Mouse (Mus musculus) testis, postnatal 10 days (tissue): ENCODE data around the gene Camkk2.

Experiments
- DNase-seq: peaks from one replicate; pipeline ENCODE4 v3.0.0; 2021; ENCODE audit warnings: low spot score

Gene Camkk2

GRCm38 (mm10) chr5:122736761-122737160 lies 42.4 kb downstream of the Camkk2 start:
- DNase-seq = no peak

- DNase-seq = no peak
Observed at GRCm38 (mm10) chr5:122735853-122736252, 43.4 kb downstream of the Camkk2 start.

DNA sequence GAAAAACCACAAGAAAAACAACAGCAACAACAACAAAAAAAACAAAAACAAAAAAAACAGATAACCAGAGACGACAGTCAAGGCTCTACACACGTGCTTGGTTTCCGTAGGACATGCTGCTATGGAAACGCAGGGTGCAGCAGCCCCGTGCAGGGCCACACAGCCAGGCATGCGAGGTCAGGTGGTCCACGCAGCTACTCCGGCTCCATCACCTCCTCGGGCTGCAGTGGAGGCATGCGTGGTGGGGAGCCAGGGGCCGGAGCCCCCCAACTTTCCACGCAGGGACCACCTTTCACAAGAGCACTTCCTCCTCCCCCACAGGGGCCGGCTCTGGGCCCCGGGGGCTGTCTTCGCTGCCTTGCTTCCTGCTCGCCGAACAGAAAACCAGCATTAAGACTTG lies 45.3 kb downstream of the Camkk2 start:
- DNase-seq = no peak

DNA sequence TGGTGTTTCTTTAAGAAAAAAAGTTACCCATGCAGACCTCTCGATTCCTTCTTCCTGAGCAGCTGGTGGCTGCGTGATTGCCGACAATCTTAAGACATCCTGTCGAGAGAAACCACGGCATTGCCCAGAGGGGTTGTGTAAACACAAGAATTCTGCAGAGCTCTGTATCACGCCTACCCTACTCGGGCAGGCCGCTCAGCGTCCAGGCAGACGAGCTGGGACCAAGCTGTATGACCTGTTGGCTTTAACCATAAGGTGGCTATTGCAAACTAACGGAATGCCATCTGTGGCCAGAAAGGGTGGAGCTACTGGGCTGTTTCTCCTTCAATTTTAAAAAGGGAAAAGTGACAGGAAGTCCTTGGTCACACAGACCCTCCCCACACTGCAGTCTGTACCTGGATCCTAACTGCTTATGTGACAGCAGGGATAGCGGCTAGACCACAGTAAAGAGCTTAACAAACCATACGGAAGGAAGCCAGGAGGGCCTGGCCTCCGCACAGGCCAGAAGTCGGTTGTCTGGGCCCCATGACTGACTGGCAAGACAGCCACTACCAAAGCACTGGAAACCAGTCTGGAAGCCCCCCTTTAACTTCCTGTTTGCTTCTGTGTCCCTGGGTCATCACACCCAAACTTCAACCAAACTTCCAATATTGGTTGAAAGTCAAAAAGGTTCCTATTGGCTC lies 47.1 kb downstream of the Camkk2 start:
- no peak for DNase-seq

DNA sequence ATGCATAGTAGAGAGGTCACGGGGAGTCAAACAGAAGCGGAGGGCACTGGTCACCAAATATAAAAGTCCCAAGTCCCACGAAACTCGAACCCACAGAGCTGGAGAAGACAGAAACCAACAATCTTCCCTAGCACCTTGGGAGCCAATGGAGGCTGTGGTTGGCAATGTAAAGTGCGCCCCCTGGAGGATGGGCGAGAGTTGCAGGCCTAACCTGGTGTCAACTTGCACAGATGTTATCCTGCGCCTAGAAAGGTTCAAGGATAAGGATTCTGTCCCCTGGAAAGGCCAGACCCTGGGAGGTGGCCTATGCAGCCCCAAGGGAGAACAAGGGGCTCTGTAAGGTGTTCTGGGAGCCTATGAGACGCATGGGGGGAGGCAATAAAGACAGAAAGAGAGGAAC lies 47.9 kb downstream of the Camkk2 start:
- peak; percentile 79 for DNase-seq

DNA sequence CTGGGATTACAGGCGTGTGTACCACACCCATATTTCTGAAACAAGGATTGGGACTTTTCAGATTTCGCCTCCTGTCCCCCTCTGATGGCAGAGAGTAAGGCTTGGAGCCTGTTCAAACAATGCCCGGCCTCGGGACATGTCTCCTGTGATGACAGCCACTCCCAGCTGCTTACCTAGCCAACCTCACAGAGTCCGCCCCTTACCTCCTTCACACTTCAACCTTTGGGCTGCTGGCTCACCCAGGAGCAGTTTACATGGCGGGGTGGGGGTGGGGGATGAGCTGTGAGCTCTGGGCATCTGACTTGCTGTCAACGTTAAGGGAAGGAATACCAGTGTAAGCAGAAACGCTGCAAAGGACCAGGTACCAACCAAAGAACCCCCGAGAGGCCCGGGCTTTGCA lies 48.4 kb downstream of the Camkk2 start:
- no peak for DNase-seq

GRCm38 (mm10) chr5:122727096-122727495 lies 52.1 kb downstream of the Camkk2 start:
- DNase-seq = no peak

GRCm38 (mm10) chr5:122726595-122726994 lies 52.6 kb downstream of the Camkk2 start:
- no peak for DNase-seq

DNA sequence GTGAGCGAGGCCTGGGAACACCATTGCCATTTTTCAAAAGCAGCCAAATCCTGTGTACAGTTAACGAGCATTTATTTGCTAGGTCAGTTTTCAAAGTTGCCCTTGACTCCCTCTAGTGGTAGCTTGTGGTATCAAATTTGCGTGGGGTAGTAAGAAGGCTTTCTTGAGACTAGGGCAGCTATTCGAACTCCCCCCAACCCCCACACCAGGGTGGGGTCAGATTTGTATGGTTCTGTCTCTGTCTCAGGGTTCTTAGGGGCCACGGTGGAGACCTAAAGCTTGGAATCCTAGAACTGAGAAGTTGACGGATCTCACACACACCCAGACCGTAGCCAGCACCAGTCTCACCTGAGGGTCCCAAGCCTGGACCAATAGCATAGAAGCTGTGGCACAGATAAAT lies 53.1 kb downstream of the Camkk2 start:
- DNase-seq = peak; percentile 78

DNA sequence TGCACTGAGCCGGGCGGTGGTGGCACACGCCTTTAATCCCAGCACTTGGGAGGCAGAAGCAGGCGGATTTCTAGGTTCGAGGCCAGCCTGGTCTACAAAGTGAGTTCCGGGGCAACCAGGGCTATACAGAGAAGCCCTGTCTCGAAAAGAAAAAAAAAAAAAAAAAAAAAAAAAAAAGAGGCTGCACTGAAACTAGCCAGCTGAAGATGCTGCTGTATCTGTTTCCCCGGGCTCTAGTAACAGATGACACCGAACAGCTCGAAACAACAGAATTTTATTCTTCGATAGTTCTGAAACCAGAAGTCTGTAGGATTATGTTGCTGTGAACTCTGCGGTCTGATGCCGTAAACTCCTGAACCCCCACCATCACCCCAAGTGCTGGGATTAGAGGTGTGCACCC lies 53.8 kb downstream of the Camkk2 start:
- no peak for DNase-seq

DNA sequence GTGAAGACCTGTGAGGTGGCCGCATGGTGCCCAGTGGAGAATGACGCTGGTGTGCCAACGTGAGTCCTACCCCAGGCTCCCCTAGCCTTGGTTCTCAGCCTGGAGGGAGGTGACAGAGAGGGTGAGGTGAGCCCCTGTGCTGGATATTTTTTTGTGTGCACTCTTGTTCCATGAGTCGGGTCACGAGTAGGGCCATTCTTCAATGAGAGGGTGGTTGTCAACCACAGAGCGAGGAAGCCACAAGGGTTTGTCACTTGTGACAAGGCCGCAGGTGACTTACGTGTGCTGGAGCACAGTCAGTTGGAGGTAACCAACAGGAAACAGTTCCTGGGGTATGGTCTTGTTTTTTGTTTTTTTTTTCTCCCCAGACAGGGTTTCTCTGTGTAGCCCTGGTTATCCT lies 60.0 kb downstream of the Camkk2 start:
- DNase-seq = no peak

- no peak for DNase-seq
Observed at GRCm38 (mm10) chr5:122718400-122718799, 60.8 kb downstream of the Camkk2 start.

DNA sequence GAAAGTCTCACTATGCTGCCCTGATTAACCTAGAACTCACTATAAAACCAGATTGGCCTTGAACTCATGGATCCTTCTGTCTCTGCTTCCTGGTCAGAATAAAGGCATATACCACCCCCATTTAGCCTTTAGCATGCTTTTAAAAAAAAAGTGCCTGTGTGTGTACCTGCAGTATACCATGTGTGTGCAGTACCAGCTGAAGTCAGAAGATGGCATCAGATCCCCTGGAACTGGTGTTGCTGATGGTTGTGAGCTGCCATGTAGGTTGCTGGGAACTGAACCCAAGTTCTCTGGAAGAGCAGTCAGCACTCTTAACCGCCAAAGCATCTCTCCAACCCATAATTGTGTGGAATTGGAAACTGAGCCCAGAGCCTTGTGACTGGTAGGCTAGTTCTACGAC lies 62.4 kb downstream of the Camkk2 start:
- no peak for DNase-seq

DNA sequence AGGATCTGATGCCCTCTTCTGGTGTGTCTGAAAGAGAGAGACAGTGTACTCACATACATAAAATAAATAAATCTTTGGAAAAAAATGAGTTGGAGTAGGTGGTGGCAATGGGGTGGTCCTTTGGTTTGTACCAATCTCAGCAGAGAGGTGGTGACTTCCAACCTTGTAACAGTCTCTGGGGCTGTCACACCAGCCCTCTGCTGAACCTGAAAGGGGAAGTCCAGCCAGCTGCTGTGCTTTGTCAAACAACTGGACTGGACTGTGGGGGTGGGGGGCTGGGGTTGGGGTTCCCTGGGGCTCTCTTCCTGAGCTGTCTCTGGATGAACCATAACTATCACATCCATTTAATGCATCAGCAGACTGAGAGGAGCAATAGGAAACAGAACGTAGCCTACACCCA lies 63.5 kb downstream of the Camkk2 start:
- DNase-seq = no peak

DNA sequence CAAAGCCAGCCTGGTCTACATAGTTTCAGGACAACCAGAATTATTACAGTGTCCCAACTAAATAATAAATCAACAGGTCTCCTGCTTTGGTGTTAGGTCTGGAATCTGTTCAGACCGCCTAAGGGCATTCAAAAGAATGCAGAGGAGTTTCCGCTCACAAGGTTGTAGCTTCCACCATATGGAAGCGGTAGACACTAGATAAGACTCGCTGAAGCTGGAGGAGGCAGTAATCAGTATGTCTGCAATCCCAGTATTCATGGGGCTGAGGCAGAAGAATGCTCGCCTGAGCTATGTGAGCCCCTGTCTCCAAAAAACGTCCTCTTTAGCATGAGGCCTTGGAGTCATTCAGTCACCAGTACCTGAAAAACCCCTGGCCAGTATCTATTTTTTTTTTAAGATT lies 70.4 kb downstream of the Camkk2 start:
- DNase-seq = no peak

GRCm38 (mm10) chr5:122707276-122708181 lies 71.7 kb downstream of the Camkk2 start, which contains the start of gene P2rx4:
Gene P2rx4, plus strand, starts transcription at chr5:122707544.
- DNase-seq = peak; percentile 85

DNA sequence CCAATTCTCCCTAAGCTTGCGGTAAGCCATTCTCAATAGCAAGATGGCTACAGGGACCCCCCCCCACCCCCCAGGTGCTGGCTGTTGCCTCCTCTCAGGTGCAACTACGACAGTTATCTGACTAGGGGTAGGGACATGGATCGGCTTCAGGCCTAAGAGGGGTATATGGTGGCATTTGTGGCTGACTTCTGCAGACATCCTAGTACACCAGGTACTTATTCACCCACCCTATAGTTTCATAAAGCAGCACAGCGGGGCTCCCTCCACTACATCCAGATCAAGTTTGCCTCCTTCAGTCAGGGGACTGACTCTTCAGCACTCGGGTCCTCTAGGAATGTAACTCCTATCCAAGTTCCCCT lies 72.3 kb downstream of the Camkk2 start:
- no peak for DNase-seq

DNA sequence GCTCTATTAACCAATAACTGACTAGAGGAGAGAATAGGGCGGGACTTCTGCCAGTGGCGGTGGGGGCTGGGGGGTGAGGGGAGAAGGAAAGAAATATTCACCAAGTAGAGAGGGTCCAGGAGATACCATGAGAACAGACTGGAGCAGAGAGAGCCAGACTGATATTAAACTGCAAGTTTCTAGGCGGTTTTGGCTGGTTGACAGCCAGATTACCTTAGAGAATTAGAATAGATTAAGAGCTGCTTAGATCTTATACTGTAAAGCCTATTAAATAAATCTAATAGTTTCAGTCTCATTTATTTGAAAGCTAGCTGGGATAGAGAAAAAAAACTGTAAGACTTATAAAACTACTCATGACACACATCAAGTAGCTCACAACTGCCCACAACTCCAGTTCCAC lies 74.0 kb downstream of the Camkk2 start:
- no peak for DNase-seq

DNA sequence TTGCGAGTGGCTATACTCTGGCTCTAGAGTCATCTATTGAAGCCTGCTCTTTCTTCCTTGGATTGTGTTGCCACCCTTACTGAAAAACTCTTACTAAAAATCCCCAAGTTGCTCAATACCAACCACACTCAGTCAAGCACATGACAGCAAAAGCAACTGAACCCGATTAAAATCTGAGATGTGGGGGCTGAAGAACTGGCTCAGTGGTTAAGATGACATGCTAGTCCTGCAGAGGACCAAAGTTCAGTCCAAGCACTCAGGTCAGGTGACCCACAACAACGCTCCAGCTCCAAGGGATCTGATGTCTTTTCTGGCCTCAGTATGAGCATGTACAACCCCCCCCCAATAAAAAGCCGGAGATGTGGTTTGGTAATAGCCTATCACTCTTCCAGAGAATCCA lies 74.6 kb downstream of the Camkk2 start:
- DNase-seq = no peak

- DNase-seq = no peak
Observed at GRCm38 (mm10) chr5:122703574-122703973, 75.6 kb downstream of the Camkk2 start.

GRCm38 (mm10) chr5:122702156-122702555 lies 77.1 kb downstream of the Camkk2 start:
- no peak for DNase-seq

DNA sequence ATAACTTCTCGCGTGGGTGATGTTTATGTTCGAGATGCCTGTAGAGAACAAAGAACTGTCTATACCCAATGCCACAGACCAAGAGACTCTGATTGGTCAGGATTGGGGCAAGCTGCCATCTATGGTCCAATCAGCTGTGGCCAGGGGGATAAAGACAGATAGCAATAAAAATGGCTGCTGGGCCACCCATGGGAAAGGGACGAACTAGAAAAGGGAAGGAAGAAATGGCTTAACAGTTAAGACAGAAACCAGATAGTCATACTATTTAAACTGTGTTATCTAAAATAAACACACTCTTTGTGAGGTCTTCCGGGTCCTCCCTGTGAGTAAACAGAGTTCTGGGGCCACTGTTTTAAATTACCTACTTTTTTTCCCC lies 78.4 kb downstream of the Camkk2 start:
- no peak for DNase-seq

DNA sequence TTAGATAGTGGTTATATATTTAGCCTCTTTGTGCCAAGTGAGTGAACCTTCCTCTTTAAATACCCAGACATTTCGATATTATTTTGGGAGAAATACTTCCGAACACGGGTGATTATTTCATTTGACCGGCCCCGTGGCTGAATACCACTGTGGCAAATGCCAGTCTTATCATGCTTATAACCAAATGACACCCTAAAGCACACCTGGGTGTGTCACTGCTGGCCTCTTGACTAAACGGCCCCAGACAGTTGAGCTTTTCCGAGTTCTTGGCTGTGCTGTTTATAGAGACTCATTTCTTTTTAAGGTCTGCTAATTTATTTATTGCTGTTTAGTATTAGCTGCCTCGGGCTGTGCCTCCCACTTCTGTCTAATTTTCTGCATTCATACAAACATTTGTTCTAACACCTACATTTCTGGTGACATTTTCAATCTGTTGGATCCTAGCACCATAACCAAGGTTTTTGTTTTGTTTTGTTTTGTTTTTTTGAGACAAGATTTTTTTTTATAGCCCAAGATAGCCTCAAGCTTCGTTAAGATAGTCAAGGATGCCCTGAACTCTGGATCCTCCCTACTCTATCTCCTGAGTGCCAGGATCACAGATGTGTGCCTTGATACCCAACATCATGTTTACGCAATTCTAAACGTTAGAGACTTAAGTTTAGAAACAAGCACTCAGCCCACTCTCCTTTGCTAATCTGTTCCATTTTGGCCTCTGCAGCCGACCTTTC lies 78.9 kb downstream of the Camkk2 start:
- no peak for DNase-seq
